Mouse (Mus musculus): ENCODE results near the gene Prkce.

Gene Prkce

DNA sequence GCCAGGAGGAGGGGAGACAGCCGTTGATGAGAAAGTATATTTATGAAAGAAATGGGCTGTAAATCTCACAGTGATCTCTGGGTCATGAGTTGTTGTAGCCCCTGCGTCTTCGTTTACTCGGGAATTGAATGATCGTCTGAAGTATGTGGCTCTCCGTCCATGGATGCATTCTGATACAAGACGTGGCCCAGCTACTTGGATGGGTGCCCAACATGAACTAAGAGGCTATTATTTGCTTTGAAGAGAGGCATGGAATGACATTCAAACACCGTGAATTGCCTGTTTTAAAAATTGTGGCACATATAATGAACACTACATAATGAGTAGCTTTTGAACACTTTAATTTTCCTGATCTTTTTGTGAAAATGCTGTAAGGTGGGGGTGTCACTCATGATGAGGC lies 93.5 kb downstream of the Prkce start:
- no peak for DNase-seq (ENCODE audit: extremely low spot score)

DNA sequence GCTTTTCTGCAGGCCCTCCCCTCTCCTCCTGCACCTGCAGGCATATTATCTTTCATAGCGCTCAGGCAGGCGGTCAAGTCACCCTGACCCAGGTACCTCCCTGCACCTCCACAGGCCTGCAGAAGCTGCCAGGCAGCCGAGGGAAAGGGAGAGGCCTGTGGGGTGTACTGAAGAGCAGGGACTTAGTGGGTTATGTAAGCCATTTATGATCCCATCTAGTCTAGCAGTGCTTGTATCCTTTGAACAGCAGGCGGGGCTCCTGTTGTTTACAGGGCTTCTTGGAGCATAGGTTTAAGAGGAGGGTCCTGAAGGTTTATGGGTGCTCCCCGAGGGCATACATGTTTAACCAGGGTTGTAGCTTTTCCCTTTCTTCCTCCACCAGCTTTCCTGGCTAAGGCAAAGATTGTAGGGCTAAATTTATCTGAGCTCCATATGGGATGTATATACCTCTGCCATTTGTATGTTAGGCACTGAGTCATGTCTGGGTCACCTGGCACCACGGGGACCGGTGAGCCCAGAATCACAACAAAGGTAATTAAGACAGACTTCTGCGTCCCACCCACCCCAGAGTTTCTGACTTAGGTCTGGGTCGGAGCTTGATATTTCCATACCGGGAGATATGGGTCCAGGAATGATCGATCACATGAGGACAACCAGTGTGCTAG lies 96.5 kb downstream of the Prkce start:
- DNase-seq (ENCODE audit: extremely low spot score), result no peak

DNA sequence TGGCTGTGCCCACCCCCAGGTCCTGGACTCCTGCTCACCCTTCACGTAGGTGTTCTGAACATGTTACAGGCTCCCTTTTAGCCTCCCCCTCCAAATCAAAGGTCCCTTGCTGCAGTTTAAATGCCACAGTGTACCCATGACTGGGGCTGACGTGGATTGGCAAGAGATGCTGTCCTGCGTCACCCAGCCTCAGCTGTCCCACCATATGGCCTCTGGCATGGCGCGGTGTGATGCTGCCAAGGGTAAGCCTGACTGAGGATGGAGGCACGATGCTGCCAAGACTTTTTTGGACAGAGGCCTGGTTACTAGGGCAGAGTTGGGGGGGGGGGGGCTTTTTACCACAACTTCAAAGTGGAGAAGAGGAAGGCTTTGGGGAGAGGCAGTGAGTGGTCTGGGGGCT lies 98.5 kb downstream of the Prkce start:
- DNase-seq (ENCODE audit: extremely low spot score), result no peak

DNA sequence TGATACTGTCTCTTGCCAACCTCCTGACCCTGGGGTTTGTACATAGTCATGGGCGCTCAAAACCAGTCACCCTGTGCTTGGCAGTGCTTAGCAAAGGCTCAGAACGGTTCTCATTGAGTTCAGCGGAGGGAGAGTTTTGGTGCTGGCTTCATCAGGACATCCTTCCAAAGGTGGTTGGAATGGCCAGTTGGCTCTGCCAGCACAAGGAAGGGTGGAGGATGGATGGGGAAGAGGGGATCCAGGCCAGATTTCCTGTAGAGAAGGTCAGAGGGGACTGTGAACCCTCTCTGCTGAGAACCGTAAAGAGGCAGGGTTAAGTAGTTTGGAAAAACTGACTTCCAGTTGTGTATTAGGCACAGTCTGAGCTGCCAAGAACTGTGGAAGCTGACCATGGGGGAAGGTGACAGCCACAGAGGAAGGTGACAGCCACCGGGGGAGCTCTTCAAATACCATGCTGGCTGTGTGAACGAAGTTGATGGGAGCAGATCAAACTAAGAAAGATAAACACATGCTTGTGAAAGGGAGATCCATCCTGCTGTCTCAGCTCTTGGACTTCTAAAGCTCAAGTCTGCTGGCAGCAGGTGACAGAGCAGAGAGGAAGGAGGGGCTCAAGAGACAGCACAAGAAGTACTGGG lies 99.7 kb downstream of the Prkce start:
- no peak for DNase-seq (ENCODE audit: extremely low spot score)

DNA sequence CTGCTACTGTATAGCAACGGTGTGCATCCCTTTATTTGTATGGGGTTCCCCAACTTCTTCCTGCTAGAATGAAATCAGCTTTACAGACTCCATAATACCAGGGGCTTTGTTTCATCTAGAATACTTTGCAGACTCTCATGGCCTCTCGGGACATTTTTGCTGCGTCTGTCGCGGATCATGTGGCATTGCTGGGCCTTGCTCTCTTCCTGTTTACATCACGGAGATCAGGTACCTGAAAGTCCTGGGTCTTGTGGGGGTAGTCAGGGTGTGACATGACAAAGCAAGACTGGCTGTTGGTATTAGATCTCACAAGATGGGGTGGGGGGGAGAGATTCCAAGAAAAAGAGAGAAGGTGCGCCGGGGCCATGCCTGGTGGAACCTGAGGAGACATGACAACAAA lies 102.1 kb downstream of the Prkce start:
- no peak for DNase-seq (ENCODE audit: extremely low spot score)

DNA sequence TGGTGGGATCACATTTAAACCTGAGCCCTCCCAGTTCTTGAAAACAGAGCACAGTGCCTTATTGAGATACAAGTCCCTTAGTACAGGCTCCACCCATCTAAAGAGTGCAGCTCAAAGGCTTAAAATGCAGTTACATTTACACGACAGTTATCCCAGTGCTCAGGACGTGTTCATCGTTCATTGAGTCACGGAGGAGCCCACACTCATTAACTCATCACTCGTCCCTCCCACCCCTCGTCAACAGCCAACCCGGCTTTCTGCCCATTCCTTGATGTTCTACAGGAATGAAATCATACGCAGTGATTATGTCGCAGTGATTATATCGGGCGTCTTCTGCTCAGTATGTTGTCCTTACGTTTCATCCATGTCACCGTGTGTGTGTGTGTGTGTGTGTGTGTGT lies 102.9 kb downstream of the Prkce start:
- DNase-seq (ENCODE audit: extremely low spot score), result no peak

DNA sequence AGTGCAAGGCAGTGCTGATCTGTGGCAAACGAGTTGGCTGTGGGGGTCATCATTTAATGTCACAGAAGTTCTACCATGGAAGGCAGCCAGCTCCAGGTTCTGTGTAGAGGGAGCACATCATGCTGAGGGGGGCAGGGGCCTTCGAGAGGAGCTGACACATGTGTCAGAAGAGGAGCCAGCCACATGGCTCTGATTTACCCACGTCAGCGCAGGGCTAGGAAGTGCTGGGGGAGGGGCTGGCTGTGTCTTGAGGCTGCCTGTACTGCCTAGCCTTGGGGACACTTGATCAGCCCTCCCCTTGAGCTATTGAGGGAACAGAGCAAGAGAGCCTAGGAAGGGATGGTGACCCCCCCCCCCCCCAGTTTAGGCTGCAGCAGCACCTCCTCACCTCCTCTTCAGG lies 103.7 kb downstream of the Prkce start:
- DNase-seq (ENCODE audit: extremely low spot score), result peak; percentile 43

DNA sequence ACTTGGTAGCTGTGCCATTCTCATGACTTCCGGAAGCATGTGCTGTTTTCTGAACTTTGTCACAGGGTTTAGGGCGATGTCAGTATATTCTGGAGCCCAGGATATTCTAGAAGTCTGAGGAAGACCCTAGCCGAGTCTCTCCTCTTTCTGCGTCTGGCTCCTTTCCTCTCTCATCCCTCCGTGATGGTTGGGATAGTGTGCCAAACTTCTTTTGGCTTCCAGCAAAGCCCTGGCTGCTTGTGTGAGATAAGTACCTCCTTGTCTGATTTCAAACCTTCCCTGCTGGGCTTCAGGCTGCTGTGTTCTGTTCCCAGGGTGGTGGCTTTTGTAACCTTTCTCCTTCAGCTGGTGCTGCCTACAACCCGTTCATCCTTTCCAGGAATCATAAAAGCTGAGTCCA lies 105.4 kb downstream of the Prkce start:
- DNase-seq (ENCODE audit: extremely low spot score), result no peak

DNA sequence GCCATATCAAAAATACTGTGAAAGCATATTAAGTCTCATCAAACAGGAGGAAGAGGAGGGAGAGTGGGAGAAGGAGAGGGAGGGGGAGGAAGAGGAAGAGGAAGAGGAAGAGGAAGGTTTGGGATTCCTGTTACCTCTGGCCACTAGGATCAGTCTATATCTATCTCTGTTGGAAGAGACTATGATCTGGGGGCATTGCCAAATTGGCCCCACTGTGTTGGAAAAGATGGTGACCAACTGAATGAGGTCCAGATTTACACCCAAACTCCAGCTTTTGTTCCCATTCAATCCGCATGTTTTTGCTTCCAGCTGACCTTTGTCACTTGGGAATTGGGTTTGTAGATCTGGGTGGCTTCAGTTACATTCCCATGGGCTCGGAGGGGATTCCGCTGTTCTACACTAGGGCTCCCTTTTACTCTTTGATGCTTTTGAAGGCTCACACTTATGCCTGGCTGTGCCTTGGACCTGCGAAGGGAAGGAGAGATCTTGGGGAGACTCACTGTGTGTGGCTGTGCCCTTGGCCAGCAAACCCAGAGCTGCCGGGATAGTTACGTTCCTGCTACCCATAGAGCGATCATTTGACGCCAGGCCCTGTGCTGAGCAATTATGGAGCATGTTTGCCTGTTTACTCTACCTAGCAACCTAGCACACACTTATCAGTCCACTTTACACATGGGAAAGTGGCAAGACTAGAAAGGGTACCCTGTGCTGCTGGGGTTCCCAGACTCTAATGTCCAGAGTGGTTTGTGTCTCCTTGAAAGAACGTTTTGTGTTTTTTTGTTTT lies 106.2 kb downstream of the Prkce start:
- DNase-seq (ENCODE audit: extremely low spot score), result no peak

DNA sequence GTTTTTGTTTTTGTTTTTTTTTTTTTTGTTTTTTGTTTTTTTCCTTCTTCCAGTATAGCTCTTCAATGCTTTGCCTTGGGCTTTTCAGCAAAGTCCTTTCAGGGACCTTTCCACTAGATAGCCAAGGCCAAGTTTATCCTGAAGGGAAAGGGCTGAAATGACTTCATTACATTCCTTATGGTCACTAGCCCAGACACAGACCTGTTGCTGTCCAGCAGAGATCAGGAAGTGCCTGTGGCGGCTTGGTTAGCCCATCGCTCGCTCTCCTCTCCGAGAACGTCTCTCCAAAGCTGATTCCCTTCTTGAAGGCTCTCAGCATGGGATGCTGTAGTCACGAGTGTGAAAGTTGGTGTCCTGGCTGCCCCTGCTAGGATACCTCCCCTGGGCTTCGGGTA lies 106.8 kb downstream of the Prkce start:
- DNase-seq (ENCODE audit: extremely low spot score), result no peak

DNA sequence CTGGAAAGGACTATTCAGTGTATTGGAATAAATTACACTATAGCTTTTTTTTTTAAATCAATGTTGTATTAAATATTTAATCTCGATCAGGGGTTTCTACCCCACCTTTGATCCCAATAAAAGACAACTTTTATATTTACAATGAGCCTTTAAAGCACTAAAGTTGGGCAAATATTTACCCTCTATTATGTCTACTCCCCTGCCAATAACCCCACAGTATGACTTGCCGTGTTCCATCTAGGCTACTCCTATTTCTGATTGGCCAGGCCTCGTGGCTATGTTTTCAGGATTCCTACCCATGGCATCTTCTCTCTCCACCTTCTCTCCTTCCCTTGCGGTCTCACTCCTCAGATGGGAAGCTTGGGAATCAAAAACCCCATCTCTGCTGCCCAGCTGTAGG lies 108.8 kb downstream of the Prkce start:
- DNase-seq (ENCODE audit: extremely low spot score), result no peak

DNA sequence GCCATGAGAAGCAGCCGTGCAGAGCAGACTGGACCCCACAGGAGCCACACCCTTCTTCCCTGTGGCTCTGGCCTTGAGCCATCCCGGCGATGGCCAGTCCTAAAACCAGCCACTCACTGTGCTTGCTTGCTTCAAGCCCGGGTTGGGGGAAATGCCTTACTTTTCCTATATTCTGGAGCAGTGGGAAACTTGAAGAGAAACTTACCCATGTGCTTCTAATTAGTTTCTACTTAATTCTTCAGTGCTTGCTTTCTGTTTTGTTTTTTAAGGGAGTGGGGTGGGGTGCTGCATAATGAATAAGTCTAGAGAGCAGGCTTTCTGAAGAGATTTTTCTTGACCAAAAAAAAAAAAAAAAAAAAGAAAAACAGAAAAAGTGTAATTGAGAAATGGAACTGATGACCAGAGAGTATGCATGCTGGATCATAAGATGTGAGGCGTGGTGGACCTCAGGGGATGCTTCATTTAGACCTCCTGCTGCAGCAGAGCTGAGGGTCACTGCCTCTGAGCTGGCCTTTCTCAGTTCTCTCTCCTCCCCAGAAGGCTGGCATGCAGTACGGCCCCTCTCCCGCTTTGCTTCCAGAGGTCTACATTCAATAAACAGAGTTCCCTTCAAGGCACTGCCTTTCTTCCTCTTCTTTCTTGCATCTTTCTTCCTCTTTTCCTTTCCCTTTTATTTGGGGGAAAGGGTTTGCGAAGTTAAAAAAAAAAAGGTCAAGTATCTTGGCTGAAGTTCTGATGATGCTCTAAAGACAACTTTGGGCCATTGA lies 109.6 kb downstream of the Prkce start:
- no peak for DNase-seq (ENCODE audit: extremely low spot score)

DNA sequence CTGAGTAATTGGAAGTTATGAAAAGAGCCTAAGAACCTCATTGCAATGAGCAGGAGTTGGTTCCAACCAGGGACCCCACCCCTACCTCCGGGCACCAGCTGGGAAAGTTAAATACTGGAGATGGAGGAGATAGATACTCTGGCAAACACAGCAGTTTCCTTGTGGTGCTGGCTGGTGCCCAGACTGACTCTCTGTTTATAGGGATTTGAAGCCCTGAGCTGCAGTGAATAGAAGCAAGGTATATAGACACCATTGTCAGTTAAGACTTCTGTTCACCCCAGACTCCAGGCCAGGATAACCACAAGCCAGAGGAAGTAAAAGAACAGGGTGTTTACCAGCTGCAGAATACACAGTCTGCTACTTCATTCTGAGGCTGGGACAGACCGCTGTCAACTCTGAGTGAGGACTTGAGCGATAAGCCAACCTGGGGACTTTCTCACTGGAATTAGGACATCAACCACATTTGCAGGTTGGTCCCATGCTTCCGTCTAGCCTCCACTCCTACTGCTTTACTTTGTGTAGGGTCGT lies 110.5 kb downstream of the Prkce start:
- no peak for DNase-seq (ENCODE audit: extremely low spot score)

DNA sequence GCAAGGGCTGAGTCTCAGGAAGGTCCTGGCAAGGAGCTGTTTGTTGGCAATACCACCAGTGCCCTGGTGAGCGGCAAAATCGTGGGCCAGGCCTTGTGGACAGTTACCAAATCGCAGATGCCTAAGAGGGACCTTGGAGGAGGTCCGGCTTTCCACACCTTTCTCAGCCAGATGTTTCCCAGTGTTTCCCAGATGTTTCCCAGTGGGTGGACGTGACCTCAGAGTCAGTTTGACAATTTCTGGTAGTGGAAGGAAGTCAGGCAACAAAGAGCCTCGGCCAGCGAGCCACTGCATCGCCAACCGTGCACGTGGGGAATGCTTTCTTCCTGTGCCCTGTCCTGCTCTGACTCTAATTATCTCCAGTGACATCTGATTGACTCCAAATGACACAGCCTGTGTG lies 112.2 kb downstream of the Prkce start:
- DNase-seq (ENCODE audit: extremely low spot score), result no peak

DNA sequence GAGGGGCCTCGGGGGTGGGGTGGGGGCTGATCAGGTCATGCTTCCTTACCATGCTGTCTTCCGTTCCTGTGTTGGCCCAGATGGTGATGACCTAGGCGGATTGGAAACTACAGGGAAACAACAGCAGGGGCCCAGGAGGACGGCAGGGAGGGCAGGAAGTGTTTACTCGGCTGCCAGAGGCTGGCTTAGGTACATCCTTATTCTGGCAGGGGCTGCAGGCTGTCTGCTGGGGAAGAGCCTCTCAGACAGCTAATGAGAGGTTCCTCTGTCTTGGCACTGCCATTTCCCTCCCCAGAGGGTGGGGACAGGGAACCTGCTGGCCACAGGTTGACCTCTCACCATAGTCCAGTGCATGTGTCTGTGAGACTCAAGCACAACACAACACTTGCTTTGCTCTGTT lies 116.2 kb downstream of the Prkce start:
- no peak for DNase-seq (ENCODE audit: extremely low spot score)

DNA sequence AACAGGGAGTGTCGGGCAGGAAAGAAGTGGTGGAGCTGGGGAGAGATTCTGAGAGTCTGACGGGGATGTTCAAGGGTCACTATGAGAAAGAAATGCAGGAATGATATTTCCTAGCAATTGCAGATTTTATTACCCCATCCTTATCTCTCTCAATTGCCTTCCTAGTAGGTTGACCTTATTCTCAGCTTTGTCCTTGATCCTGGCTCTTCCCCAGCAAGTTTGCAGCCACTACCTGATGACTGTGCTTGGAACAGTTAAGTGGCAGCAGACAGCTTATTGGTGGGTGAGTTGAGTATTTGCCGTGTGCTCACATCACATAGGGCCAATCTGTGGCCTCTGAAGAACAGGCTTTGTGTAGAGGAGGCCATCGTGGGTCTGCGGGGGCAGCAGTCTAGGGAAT lies 117.5 kb downstream of the Prkce start:
- no peak for DNase-seq (ENCODE audit: extremely low spot score)

DNA sequence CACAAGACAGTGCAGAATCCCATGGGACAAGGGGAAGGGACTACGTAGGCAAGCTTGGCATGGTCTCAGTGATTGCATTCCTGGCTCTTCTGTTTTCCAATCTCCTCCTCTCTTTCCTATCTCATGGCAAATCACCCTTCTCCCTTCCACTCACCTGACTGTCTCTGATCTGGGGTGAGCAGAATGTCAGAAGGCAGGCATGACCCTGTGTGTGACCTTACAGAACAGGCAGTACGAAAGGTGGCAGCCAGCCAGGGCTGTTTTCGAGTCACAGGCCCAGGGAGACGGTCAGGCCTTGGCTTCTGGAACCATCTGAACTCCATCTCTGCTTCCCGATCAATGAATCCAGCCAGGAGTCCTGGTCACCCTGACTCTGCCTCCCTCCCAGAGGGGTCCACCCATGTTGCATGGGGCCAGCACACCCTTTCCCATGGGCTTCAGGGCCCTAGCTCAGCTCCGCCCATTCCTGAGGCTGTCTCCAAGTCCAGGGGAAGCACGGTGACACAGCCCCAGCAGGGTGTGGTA lies 119.2 kb downstream of the Prkce start:
- DNase-seq (ENCODE audit: extremely low spot score), result no peak

DNA sequence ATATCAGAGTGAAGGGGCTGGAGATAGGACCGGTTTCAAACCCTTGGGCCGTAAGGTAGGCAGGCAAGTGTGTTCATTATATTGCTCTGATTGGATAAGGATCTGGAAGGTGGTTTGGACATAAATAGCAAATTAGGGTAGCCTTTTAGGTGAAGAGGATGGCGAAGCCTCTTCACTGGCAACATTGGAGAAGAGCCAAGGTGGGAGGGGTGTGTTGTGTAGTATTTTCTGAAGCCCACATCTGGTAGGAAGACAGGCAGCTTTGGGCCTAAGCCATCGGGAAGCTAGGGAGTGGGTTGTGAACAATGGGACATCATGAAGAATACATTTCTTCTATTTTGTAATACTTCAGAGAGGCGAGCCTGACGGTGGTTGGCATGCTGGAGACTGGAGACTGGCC lies 125.1 kb downstream of the Prkce start:
- no peak for DNase-seq (ENCODE audit: extremely low spot score)

DNA sequence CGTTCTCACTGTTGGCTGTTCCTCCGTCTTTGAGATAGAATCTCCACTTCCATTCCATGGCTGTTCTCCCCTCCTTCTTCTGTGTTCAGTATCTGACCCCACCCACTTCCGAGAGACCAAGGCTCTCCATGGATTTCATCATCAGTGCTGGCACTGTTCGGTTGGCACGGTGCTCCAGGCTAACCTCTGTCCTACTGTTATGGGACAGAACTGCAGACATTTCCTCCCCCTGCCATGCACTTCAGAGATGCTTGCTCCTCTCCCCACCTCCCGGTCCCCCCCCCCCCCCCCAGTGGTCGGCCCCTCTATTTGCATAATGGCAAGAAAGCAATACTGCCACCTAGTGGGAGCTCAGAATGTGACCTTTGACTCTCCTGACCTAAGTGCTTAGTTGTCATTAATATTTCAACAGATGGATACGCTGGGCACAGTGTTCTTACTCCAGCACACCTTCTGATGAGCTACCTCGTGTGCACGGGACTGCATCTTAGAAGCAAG lies 125.7 kb downstream of the Prkce start:
- peak; percentile 70 for DNase-seq (ENCODE audit: extremely low spot score)

DNA sequence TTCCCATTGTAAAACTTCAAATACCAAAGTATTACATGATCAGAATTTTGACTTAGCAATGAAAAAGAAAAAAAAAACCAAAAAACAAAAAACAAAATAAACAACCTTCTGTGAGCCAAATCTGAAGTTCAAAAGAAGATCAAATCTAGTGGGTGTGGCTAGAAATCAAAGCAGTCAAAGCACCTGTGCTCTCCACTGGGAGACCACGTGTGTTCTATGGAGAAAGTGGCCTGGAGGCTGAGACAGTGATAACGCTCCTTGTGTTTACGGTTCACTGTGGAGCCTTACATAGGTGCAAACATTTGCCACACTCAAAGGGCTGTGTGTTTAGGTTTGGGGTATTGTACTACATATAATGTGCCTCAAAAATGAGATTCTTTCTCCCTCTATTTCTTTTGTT lies 132.0 kb downstream of the Prkce start:
- no peak for DNase-seq (ENCODE audit: extremely low spot score)

DNA sequence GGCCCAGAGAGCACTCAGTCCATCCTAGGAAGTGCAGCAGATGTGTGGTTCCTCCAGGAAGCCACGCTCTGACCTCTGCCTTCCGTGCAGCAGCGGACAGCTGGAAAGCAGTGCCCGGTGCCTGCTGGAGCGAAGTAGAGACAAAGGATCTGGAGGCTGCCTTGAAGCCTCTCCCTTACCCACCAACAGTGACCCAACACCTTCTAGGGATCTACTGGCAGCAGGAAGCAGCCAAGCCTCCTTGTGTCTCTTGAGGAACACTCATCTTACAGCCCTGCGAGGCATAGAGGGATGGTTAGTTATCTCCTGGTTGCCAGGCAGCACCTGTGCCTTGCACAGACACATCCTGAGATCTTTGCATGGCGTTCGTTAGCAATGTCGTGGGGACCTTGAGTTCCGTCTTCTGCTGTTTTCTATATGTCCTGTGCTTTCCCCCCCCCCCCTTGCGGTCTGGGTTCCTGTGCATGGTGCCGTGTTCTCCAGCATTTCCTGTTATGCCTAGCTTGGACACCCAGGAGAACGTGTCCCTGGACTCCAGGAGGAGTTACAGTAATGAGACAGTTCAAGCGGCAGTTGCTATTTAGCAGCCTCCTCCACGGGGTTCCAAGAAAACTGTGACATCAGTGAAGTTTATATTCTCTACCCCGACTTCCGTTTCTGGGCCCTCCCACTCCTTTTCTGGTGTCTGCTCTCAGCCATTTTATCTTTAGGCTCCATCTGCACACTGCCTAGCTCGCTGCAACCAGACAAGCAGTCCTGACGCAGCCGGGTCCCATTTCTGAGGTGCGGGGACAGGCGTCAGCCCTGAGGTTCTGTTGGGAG lies 133.4 kb downstream of the Prkce start:
- no peak for DNase-seq (ENCODE audit: extremely low spot score)
